Mouse (Mus musculus) heart, adult 8-10 months (tissue): ENCODE measurements at regions not wholly inside any gene's neighbourhood (a gene's known extent, or its start where the extent isn't known, plus 50 kb on each side); places are given as distances from the start of the nearest gene placed in this dataset.

ENCODE experiments used
- DNase-seq: peaks from one replicate; pipeline ENCODE4 v3.0.0; 2022; ENCODE audit warnings: low spot score

- DNase-seq, result no peak
Measured at GRCm38 (mm10) chr11:63834631-63835030, 87.5 kb downstream of the Hs3st3b1 start.
